Mouse (Mus musculus) ES-Bruce4 (cell line): ENCODE data around the gene Mipep.

Experiments used
- CTCF ChIP-seq: IDR thresholded peaks from one replicate; pipeline ENCODE4 v1.8.1; 2011; ENCODE audit warnings: low read depth, low read length
- EP300 ChIP-seq: IDR thresholded peaks from 2 replicates; pipeline ENCODE4 v1.6.1; 2011; ENCODE audit warnings: low read depth, low read length; ENCODE audit not compliant: insufficient read depth

DNA sequence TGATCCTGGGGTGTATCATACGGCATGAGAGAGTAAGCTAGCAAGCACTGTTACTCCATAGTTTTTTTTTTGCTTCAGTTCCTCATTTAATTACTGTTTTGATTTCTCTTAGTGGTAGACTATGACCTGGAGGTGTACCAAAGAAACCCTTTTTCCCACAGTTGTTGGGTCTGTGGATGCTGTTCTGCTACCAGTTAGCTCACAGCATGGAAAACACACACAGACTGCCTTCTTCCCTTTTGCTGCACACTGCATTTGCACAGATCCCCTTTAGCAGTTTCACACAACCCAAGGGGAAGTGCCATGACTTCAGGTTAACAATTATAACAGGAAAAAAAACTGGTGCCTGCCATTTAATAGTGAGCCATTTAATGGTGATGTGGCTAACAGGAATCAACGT lies 45.7 kb downstream of the Mipep start:
- TF ChIP-seq CTCF, result no peak
- TF ChIP-seq EP300, result no peak
